Mouse (Mus musculus): ENCODE measurements at regions not wholly inside any gene's neighbourhood (a gene's known extent, or its start where the extent isn't known, plus 50 kb on each side); places are given as distances from the start of the nearest gene placed in this dataset.

DNA sequence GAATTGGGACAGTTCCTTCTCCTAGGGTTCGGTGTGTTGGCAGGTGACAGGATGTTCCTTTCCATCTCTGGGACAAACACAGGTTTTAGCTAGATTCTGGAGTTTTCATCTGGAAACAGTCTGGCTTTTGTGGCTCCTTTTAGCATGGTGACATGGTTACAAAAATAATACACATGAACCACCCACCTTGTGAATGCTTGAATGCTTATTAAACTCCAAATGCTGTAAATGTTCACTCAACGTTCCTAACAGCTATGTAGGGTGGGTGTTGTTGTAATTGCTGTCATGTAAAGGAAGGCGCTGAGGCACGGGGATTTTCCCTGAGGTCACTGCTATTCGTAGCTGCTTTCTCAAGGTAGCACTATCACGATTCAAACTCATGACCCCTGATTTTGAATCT is 178.1 kb upstream of the Zc3h12a start:
- no peak for TF ChIP-seq CTCF (IDR thresholded peaks at IDR 0.05 in 2 of 3, conservative IDR thresholded peaks at IDR 0.05 in 1 of 3; ENCODE audit: control insufficient read depth in 1 of 3, insufficient read depth in 1 of 3, low read depth in 2 of 3, low read length in 3 of 3, poor library complexity in 1 of 3, severe bottlenecking in 1 of 3)
- TF ChIP-seq POLR2AphosphoS5 (IDR thresholded peaks at IDR 0.05; ENCODE audit: borderline replicate concordance, low read depth, low read length) = no peak
- TF ChIP-seq ZC3H11A (IDR thresholded peaks at IDR 0.05; ENCODE audit: low read depth, low read length) = no peak
- no peak for TF ChIP-seq TCF12 (IDR thresholded peaks at IDR 0.05; ENCODE audit: low read depth, low read length)
- TF ChIP-seq TBP (IDR thresholded peaks at IDR 0.05; ENCODE audit: low read depth, low read length) = no peak
- TF ChIP-seq BHLHE40 (IDR thresholded peaks at IDR 0.05; ENCODE audit: borderline replicate concordance, low read depth, low read length) = no peak
- TF ChIP-seq POLR2A (IDR thresholded peaks at IDR 0.05; ENCODE audit: control insufficient read depth in 1 of 2, insufficient read depth in 1 of 2, low read depth in 1 of 2, low read length in 2 of 2, poor library complexity in 1 of 2) = no peak
- no peak for TF ChIP-seq ZKSCAN1 (IDR thresholded peaks at IDR 0.05; ENCODE audit: low read depth, low read length)
